Mouse (Mus musculus) ovary, adult 18-20 months (tissue): ENCODE results near the gene Ttpal.
"Not testable (repeated sequence)": the region's sequence is repeated elsewhere in the genome, so short reads cannot be mapped to it uniquely, and the experiment has no call there.

Experiments
- DNase-seq: peaks from one replicate; pipeline ENCODE4 v3.0.0; 2022; ENCODE audit warnings: low spot score, mixed read lengths

Ttpal gene

DNA sequence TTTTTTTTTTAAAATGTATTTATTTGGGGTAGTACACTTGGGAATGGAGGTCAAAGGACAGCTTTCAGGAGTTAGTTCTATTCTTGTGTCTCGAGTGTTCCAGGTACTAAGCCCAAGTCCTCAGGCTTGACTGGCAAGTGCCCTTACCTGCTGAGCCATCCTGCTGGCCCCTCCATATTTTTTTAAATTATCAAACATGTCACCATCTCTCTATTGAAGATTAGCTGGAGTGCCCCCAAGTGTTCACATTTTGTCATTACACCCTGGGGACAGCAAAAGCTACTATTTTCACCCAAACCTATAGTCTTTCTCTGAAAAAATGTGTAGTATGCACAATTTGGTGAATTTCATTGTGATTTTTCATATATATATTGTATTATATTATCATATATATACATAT is 10.0 kb upstream of the Ttpal start:
- no peak for DNase-seq

DNA sequence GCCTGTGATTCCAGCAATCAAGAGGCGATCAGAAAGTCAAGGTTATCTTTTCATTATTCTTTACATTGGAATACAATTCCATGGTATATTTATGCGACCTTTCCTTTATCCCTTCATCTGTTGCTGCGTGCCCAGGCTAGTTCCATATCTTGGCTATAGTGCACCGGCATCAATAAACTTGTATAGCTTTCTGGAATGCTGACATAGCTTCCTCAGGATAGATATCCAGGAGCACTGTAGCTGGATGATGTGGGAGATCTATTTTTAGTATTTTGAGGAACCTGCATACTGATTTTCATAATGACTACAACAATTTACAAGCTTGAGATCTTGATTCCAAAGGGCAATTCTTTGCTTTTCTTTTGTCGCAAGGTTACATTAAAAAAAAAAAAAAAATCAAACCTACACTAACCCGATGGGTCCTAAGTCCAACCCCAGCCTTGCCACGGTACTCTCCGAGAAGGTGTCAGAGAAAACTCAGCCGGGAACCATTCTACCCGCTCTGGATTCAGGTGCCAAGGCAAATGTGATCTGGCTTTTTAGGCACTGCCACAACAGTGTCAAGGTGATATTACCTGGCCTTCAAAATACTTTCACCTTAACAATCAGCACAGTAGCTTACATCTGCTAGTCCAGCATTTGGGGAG is 8.4 kb upstream of the Ttpal start:
- DNase-seq = no peak

DNA sequence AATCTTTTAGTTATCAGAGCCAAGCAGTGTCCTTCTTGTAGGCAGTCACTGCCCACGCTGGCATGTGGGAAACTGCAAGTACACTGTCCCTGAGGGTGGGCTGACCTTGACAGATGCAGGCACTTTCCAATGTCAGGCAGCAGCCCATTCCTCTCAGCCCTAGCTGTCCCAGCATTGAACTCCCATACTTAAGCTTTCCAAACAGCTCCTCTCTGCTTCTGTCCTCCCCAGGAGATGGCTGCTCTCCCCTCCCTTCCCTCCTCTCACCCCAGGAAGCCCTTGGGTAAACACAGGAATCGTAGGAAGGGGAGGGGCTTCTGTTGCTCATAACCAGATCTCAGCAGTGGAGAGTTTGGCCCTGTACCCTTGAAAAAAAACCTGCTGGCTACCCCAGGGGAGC is 7.0 kb upstream of the Ttpal start:
- DNase-seq = peak; percentile 69

GRCm38 (mm10) chr2:163596057-163596872 is 5.8 kb upstream of the Ttpal start:
- DNase-seq = peak; percentile 65

GRCm38 (mm10) chr2:163596873-163597155 is 5.3 kb upstream of the Ttpal start:
- no peak for DNase-seq

DNA sequence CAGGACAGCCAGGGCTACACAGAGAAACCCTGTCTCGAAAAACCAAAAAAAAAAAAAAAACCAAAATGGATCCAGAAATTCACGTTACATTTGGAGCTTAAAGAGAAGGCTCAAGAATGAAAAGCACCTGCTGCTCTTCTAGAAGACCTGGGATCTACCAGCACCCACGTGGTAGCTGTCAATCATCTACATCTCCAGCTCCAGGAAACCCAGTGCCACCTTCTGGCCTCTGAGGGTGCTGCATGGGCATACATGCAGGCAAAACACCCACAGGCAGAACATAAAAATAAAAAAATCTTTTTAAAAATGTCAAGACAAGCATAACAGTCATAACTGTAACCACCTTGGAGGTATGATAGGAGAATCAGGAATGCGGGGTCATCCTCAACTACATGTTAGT is 4.5 kb upstream of the Ttpal start:
- DNase-seq = no peak

DNA sequence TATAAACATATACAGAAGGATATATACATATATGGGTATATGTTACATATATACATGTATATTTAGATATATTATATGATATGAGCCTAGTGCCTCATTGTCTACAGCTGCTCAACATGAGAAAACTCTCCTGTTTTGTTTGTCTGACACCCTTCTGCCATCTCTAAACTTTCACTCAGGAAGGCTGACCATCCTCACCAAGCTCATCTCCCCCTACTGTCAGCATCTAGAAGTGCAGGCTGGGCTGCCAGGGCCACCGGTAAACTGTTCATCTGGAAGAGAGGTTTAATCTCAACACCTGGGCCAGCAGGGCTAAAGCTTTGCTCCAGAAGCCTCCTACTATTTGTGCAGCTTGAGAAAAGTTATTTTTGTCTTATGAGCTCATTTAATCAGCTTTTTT is 2.9 kb upstream of the Ttpal start:
- no peak for DNase-seq

DNA sequence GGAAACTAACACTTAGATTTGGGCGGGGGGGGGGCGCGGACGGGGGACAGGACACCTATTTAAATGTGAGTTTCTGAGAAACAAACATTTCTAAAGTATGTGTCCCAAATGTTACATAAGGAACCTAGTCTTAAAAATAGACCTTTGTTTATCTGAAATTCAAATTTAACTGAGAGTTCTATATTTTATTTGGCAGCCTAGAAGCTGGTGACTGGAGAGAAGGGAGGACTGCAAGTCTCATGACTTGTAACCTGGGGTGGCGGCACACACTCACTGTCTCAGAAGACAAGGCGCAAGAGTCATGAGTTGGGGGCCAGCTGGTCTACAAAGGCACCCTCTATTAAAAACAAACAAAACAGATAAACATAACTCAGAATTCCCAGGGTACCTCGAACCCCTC is 1.0 kb upstream of the Ttpal start:
- no peak for DNase-seq

DNA sequence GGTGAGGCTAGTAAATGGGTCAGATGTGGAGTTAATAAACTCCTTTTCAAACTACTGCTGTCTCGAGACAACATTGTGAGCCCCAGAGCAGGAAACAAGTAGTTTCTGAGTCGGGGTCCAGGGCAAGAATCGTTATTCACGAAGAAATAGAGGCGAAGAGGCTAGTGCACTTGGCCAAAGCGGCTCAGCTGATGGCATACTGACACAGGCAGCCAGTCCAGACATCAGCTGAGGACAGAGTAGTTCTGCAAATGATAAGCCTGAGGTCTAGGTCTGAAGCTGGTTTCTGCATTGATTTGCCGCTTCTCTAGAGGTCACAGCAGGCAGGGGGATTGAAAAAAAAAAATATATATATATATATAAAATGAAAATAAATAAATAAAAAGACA is 408 bp upstream of the Ttpal start:
- DNase-seq = no peak

- no peak for DNase-seq
Measured at GRCm38 (mm10) chr2:163606161-163606560, 4.0 kb downstream of the Ttpal start.

GRCm38 (mm10) chr2:163608008-163608407 is 5.9 kb downstream of the Ttpal start:
- no peak for DNase-seq

DNA sequence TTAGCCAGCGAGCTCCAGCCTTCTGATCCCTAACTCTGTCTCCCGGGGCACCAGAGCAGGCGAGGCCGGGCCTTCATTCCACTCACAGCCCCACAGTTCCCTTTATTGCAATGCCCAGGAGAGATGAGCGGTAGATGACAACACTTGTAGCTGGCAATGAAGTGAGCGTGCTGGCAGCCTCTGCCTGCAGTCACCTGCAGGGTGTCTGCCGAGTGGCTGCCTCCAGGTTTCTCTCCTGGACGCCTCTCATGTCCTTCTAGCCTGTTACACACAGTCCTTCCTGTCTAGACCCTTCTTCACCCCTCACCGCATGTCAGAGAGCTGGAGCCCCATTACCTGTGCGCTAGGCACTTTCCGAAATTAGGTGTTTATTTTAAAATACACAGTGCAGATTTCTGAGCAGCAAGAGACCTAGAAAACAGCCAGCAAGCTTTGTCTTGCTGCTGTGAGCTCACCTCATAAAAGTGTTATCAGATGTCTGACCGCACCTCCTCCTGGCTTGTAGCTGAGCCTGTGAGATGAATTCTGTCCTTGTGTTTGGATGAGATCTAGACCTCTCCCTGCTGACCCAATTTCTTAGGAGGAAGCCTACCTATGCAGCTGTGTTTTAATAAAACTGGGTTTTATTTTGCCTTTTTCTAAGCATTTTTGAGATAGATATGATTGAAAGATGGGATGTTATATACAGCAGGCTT is 7.3 kb downstream of the Ttpal start:
- no peak for DNase-seq

DNA sequence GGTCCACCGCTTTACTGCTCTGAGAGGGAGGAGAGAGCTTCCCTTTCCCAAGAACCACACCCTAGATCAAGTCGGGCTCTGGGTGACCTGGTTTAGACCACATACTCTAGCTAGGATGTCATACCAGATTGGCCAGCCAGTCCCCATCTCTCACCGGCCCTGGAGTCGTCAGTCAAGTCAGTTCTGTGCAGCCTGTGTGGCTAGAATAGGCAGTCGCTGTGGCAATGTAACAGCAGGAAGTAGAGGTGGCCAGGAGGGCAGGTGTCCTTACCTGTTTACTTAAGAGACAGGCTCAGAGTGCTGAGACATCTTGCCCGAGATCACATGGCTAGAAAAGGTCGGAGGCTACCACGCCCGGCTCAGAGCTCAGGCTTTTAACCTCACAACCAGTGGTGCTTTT is 9.1 kb downstream of the Ttpal start:
- no peak for DNase-seq

GRCm38 (mm10) chr2:163613206-163613605 is 11.1 kb downstream of the Ttpal start:
- no peak for DNase-seq

- no peak for DNase-seq
Measured at GRCm38 (mm10) chr2:163613990-163614389, 11.9 kb downstream of the Ttpal start.

- DNase-seq = no peak
Measured at GRCm38 (mm10) chr2:163615401-163615800, 13.3 kb downstream of the Ttpal start.

- DNase-seq = no peak
Measured at GRCm38 (mm10) chr2:163615906-163616651, 14.0 kb downstream of the Ttpal start.

- no peak for DNase-seq
Measured at GRCm38 (mm10) chr2:163616652-163617227, 14.6 kb downstream of the Ttpal start.

GRCm38 (mm10) chr2:163617232-163617863 is 15.2 kb downstream of the Ttpal start:
- DNase-seq = no peak

DNA sequence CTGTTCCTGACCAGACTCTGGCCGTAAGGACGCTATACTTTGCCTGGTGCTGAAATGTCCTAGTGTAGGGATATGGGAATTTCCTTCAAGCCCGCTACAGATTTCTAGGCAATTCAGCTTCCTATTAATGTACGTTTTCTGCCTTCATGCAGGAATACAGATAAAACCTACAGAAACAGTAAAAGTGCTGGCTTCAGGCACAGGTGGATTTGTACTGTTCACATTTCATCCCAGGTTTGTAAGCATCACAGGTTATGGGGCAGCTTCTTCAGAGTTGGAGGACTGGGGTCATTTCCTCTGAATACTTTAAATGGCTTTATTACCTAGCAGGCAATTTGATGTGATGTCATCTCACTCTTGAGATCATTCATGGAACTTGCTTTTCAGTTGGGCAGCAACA is 15.8 kb downstream of the Ttpal start:
- DNase-seq = no peak

DNA sequence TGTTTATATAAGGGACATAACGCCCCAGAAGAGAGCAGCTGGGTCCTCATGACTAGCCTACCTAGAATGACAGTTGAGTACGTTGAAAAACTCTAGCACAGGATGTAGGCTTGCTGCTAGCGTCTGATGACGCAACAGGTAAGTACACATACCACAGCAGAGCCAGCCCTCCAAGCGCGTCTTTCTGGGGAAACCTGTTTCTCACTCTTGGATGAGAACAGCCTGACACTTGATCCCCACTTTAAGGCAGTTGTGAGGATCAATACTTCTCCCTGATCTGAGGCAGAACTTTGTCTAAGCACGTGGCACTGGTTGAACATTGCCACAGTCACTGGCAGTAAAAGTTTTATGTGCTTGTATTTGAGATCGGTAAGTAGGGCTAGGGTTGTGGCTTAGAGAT is 18.3 kb downstream of the Ttpal start:
- no peak for DNase-seq

- not testable (repeated sequence) for DNase-seq
Measured at GRCm38 (mm10) chr2:163621401-163621800, 19.3 kb downstream of the Ttpal start.
